Mouse (Mus musculus) cortical plate, adult 2 months (tissue): ENCODE measurements at regions not wholly inside any gene's neighbourhood (a gene's known extent, or its start where the extent isn't known, plus 50 kb on each side); places are given as distances from the start of the nearest gene placed in this dataset.

ENCODE experiments used
- CTCF ChIP-seq: fragments of 200-500 bp; IDR thresholded peaks from 2 replicates; pipeline ENCODE4 v1.5.1; 2011; ENCODE audit warnings: mild to moderate bottlenecking, control low read depth, low read length; ENCODE audit not compliant: insufficient read depth; ENCODE audit errors: extremely low read depth
- POLR2A ChIP-seq: fragments of 200-500 bp; IDR thresholded peaks from 2 replicates; pipeline ENCODE4 v1.6.1; 2011; ENCODE audit warnings: mild to moderate bottlenecking, low read length, control low read depth; ENCODE audit not compliant: insufficient read depth; ENCODE audit errors: extremely low read depth

GRCm38 (mm10) chr8:10901954-10902353 is 106.3 kb downstream of the Irs2 start:
- no peak for TF ChIP-seq POLR2A
- TF ChIP-seq CTCF = no peak
